Mouse (Mus musculus): ENCODE measurements around the gene Tsks.

Tsks gene

DNA sequence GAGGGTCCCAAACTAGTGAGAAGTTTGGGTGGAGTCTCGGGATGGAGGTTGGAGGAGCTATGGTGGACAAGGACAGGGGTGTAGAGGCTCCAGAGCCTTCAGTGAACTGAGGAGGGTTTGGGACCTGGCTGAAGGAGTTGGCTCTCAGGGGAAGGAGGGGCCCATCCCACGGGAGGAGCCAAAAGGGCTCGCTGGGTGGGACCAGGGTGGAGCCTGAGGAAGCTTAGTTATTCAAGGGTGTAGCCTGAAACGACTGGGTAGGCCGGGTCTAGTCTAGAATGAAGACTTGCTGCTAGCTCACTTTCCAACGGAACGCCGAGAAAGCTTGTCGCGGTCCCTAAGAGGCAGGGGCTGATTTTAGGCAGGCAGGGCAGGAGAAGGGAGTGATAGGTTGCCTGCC is 9.0 kb downstream of the Tsks start:
- peak; percentile 66 for DNase-seq (ENCODE audit: low spot score)

DNA sequence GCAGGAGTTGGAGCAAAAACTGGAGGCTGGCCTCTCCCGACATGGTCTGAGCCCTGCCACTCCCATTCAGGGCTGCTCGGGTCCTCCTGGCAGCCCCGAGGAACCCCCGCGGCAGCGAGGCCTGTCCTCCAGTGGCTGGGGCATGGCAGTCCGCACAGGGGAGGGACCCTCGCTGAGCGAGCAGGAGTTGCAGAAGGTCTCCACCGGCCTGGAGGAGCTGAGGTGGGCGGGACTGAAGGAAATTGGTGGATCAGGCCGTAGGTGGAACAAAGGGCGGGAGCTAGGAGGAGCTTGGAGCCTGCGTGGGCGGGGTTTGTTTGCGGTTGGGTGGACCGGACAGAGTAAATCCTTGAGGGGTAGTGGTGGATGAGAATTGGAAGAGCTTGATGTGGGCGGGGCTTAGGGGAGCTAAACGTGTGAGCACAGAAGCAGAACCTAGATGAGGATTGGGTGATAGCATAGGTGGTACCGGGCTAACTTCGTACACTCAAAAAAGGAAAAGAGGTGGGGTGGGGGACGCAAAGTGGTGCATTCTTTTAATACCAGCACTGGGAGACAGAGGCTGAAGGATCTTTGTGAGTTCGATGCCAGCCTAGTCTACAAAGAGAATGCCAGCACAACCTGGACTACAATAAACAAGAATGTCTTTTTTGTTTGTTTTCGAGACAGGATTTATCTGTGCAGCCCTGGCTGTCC is 9.8 kb downstream of the Tsks start:
- peak; percentile 97 for DNase-seq (ENCODE audit: low spot score)

DNA sequence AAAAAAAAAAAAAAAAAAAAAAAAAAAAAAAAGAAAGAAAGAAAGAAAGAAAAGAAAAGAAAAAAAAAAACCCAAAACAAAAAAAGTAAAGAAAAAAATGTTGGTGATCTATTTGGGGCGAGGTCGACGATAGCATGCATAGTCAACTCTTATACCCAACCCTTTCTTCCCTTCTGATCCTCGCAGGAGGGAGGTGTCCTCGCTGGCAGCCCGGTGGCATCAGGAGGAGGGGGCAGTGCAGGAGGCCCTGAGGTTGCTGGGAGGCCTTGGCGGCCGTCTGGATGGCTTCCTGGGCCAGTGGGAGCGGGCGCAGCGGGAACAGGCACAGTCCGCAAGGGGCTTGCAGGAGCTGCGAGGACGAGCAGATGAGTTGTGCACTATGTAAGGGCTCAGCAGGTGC is 10.6 kb downstream of the Tsks start:
- no peak for DNase-seq (ENCODE audit: low spot score)

DNA sequence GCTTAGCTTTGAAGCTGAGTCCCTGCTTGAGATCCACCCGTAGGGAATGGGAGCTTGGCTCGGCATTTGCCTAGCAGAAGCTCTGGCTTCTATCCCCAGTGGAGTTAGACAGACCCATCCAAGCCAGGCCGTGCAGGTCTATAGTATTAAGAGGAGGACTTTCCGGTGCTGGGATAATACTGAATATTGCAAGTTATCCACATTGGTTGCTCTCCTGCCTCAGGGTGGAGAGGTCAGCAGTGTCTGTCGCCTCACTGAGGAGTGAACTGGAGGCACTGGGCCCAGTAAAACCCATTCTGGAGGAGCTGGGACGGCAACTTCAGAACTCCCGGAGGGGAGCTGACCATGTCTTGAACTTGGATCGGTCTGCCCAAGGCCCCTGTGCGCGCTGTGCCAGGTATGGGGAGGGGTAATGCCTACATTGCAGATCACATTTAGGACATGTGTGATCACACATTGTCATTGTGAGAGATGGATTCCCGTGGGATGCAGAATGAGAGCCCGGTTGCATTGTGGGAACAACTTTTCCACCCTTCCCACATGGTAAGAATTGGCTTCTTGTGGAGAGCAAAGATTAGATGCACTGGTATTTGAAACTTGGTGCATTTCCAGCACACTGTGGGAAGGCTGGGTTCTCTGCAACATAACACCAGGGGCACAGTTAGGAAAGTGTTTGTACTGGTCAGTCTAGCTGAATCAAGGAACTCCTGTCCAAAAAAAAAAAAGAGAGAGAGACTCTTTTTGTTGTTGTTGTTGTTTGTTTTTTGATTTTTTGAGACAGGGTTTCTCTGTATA is 11.3 kb downstream of the Tsks start:
- no peak for DNase-seq (ENCODE audit: low spot score)

DNA sequence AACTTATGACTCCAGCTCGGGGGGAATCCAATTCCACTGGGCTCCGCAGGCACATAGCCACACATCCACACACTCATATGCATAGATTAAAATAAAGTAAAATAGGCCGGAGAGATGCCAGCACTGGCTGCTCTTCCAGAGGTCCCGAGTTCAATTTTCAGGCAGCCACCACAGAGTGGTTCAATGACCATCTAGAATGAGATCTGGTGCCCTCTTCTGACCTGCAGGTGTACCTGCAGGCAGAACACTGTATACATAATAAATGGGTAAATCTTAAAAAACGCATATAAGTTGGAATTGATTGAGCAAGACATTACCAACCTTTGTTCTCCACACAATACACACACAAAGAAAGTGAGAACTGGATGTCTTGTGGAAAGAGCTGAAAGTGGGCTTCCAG is 12.6 kb downstream of the Tsks start:
- peak; percentile 54 for DNase-seq (ENCODE audit: low spot score)

DNA sequence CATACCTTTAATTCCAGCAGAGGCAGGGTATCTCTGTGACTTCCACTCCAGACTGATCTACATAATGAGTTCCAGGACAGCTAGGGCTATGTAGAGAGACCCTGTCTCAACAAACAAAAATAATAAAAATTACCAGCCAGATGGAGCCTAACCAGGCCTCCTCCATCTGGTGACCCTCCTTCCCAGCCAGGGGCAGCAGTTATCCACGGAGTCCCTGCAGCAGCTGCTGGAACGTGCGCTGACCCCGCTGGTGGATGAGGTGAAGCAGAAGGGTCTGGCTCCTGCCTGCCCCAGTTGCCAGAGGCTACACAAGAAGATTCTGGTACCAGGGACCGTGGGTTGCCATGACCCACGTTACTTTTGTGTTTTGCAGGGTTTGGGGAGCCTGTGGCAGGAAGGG is 13.3 kb downstream of the Tsks start:
- DNase-seq (ENCODE audit: low spot score): no peak

DNA sequence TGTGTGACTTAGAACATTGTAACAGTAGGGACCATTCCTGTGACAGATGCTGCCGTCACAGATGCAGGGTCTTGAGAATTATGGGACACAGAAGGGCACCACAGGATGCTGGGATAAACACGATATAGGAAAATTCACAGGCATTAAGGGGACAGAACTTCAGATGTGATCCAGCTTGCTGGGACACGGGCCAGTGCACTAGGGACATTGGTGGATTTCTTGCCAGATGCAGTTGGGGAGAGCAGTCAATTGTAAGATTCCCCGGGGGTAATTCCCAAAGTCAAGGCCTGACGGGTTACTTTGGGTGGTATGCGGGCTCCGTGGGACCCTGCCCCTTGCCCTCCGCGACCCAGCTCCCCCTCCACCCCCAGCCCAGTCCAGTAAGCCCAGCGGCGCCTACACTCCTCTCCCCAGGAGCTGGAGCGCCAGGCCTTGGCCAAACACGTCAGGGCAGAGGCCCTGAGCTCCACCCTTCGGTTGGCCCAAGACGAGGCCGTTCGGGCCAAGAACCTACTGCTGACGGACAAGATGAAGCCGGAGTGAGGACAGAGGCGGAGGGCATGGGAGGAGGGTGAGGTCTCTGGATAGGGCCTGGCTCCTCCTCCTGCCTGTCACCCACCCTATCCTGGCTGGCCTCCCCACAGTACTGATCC is 14.3 kb downstream of the Tsks start:
- no peak for DNase-seq (ENCODE audit: low spot score)

DNA sequence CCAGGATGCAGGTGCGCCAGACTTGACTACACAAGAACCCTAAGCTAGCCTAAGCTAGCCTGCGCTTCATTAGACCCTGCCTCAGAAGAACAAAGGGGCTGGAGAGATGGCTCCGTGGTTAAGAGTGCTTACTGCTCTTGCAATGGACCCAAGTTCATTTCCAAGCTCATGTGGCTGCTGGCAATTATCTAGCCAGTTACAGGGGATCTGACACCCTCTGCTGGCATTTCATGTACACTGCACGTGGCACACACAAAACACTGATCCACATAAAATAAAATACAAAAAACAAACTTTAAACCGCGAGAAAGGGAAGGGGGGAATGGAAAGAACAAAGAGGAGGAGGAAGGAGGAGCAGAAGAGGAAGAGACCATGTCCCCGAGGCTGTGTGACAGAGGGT is 15.2 kb downstream of the Tsks start:
- peak; percentile 65 for DNase-seq (ENCODE audit: low spot score)

DNA sequence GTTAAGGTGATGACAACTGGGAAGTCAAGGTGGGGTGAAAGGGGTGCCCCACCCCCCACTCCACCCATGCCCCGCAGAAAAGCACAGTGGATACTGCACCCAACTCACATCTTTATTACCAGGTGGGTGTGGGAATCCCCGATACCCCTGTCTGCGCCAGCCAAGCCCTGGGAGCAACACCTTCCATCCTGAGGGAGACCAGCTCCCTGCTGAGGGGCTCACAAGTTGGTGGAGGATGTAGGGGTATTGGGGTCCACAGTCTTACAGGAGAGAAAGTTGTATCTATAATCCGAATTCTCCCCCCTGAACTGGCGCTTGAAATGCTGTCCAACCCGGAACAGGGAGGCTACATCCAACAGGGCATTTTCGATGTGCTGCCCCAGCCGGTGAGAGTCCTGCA is 16.3 kb downstream of the Tsks start:
- no peak for DNase-seq (ENCODE audit: low spot score)

DNA sequence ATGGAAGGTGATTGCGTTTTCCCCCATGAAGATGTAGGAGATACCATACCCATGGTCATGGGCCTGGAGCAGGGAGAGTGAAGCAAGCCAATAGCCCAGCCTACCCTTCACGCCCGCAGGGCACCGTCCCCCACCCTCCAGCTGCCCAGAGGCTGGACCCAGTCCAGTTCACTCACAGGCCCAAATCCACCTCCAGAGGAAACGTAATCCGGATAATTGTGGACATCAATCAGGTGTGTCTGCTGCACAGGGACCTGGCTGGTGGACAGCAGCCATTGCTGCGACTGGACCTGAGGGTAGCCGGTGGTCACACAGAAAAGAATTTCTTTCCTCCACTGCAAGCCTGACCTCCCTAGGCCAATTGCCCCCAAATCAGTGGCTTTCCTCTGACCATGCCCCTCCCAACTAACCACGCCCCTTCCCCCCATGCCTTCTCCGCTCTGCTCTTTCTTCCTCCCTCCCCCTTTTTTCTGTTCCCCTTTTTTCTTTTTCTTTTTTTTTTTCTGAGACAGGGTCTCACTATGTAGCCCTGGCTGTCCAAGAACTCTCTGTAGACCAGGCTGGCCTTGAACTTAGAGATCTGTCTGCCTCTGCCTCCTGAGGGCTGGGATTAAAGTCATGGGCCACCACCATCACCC is 17.0 kb downstream of the Tsks start:
- no peak for DNase-seq (ENCODE audit: low spot score)

DNA sequence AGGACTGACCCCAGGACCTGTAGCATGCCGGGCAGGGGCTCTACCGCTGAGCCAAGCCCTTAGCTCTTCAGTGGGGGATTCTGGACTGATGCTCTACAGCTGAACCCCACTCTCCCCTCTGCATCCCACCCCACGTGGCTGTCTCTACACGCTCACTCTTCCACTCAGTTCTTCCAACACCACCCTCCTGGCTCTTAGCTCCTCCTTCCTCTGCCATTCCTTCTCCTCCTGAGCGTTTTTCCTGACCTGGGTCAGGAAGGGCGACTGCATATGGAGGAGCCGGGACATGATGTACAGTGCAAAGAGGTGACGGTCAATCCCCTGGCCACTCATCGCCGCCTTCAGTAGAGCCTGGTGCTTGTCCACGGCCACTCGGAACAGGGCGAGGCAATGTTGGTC is 17.5 kb downstream of the Tsks start:
- no peak for DNase-seq (ENCODE audit: low spot score)

DNA sequence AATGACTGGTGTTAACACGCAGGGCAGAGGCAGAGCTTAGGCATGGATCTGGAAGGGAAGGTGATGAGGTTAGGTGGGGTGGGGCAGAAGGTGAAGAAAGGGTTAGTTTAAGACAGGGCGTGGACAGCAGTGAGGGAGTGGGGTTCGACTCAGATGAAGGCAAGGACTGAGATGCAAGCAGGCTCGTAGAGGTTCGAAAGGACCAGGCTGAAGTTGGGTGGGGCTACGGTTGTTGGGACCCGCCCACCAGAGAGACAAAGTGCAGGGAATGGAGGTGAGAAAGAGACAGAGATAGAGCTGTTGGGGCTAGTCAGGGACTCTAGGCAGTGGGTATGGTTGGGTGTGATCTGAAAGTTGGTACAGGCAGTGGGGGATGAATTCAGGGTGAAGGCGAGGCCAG is 19.3 kb downstream of the Tsks start:
- DNase-seq (ENCODE audit: low spot score): no peak

DNA sequence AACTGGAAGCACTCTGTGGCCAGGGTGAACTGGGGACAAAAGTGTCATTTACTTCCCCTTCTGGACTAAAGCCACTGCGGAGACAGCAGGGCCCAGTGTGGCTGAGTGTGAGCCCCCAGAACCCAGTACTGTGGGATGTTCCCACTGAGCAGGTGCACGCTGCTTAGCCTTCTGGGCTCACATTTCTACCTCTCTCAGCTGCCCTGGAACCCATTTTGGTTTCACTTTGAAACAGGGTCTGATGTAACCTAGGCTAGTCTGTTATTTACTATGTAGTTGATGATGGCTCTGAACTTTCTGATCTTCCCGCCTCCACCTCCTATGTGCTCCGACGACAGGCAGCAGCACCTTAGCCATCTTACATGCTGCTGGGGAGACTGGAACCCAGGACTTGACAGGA is 19.8 kb downstream of the Tsks start:
- no peak for DNase-seq (ENCODE audit: low spot score)

DNA sequence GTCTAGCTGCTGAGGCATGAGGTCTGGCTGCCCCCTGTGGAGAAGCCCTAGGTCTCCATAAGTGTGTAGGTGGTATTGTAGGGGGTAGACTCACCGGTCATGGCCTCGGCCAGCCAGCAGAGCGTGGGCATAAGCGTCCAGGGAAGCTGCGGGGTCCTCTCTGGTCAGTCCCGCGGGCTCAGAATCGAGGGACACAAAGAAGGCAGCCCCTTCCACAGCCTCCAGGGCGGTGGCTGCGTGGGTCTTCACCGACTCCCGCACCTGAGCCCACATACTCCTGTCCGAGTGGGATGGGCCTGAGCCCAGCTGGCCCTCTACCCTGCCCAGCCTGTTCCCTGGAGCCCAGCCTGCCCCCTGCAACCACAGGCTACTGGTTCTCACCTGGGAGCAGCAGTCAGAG is 22.0 kb downstream of the Tsks start:
- DNase-seq (ENCODE audit: low spot score): no peak

DNA sequence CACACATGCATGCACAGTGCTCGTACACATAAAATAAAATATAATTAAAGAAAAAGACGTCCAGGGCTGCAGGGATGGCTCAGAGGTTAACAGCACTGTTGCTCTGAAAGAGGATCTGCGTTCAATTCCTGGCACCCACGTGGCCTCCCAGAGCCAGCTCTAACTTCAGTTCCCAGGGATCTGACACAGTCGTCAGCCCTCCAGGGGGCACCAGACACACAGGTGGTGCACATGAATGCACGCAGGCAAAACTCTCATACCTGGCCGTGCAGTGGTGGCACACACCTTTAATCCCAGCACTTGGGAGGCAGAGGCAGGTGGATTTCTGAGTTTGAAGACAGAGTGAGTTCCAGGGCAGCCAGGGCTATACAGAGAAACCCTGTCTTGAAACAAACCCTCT is 23.0 kb downstream of the Tsks start:
- no peak for DNase-seq (ENCODE audit: low spot score)

DNA sequence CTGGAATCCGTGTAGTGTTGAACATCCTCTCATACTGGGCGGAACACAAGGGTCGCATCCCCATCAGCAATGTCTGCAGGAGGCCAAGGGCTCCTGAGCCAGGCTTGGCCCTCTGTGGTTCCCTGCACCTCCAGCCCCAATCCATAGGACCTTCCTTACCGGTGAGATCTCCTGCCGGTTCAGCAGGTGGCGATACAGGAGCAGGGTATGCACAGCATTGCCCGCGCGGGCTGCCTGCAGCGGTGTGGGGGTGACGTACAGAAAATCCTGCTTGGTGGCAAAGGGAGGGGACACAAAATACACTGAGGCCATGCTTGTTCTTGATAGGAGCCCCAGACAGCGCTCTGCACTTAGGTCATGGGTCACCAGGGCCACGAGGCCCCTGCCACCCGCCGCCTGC is 23.6 kb downstream of the Tsks start:
- DNase-seq (ENCODE audit: low spot score): no peak

DNA sequence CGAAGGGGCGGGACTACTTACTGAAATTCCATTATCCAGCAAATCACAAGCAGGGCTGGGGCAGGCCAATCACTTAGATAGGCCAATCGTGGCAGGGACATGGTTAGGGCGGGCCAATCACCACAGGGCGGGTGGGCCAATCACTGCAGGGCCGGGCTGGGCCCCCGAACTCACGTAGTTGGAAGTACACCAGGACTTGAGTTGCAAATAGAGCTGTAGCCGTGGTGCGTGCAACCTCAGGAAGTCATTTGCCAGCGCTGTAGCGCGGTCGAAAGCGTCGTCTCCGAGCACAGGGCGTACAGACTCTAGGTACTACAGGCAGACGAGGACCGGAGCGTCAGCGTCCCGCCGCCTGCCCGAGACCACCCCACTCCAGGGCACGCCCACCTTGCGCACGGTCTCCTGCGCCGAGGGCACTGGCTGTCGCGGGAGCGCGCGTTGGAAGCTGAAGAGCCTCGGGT is 27.3 kb downstream of the Tsks start:
- DNase-seq (ENCODE audit: low spot score): peak; percentile 96

DNA sequence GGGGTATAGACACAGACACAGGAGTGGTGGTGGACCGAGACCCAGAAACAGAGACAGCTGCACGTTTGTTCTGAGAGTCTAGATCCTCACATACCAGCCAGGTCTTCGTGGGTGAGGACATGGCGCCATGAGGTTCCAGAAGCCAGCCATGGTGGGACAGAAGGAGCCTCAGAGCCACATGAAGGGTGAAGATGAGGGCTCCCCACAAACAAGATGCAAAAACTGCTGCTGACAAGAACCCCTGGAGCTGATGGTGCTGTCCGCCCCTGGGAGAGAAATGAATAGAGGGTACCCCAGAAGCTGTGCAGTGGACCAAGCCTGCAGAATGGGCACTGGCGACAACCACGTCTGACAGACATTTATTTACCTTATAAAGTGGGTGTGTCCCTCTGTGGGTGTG is 28.1 kb downstream of the Tsks start:
- no peak for DNase-seq (ENCODE audit: low spot score)

DNA sequence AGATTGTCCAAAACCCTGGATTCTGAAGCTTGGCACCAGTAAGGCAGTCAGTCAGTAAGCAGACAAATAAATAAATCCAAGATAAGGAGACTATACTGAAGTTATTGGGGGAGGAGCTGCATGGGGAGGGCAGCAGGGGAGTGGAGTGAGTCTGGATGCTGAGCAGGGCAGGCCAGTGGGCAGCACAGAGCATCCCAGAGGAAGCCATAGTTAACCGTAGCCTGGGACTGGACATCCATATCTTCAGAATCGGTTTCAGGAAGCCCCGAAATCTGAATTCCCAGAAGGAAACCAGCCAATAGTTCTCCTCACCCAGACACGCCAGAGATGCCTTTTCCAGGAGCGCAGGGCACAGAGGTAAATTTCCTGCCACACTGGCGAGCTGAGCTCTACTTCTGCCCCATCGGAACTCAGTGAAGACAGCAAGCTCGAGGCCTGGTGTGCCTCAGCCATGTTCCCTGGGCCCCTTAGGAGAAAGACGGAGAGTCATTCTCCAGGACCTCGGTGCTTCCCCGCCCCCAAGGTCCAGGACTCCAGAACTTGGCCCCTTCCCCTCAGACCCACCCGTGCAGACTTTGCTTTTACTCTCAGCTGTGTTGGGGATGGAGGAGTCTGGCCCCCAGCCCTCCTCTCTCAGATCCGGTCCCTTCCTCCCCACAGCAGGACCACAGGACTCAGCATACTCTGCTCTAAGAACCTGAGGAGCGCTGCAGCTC is 30.6 kb downstream of the Tsks start:
- DNase-seq (ENCODE audit: low spot score): no peak

DNA sequence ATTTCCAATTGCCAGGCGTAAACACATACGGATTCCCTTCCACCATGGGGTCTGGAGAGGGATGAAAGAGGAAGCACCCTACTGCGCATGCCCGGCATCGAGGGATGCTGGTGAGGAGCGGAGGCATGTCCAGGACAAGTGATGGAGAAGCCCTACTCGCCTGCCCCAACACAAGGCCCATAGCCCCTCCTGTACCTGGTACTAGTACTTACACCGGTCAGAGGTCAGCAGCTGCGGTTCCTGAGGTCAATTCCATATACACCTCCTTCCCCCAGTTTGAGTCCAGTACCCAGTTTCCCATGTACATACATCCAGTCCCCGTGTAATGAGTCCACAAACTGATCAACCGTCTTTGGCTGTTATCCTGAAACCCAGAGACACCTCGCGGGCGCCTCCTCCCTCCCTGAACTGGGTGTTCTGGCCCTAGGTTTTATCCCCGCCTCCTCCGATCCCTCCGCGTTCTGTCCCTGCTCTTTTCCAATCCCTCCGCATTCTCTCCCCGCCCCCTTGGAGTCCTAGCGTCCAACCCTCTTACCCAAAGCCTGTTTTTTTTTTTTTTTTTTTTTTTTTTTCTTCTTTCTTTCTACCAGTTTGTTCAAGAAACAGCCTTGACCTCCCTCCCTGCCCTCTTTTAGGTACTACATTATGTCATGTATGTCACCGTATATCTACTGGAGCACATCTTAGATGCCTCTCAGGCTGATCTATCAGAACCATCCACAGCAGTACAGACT is 31.5 kb downstream of the Tsks start, which contains the start of gene Cpt1c:
Cpt1c (minus strand) TSS at position 469 of the 734 bp plus-strand sequence.
- peak; percentile 92 for DNase-seq (ENCODE audit: low spot score)

DNA sequence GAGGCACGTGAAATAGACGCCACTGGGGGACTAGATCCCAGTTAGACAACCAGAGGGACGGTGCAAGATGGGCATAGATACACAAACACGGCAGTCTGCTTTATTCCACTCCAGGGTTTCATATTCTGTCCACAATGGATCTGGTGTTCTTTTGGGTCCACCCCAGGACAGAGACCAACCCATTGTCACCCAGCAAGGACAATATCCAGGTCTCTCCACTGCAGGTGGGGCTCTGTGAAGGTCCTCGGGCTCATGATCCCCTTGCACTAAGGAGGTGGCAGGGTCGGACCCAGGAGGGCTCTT is 32.1 kb downstream of the Tsks start:
- DNase-seq (ENCODE audit: low spot score): no peak

Measured in embryo, embryonic 10 days (tissue).